Mouse (Mus musculus) bone marrow, adult 2 months (tissue): ENCODE measurements around the gene Cyb561.

Experiments
- CTCF ChIP-seq: fragments of 200-500 bp; IDR thresholded peaks from 2 replicates; pipeline ENCODE4 v1.5.1; 2011; ENCODE audit warnings: low read length, control low read depth; ENCODE audit not compliant: control insufficient read depth, insufficient read depth
- POLR2A ChIP-seq: fragments of 200-500 bp; IDR thresholded peaks from 2 replicates; pipeline ENCODE4 v1.6.1; 2011; ENCODE audit warnings: low read depth, mild to moderate bottlenecking, control low read depth, low read length, borderline replicate concordance; ENCODE audit not compliant: control insufficient read depth

GRCm38 (mm10) chr11:105902956-105903355, 50.2 kb downstream of the Cyb561 start:
- no peak for TF ChIP-seq POLR2A
- TF ChIP-seq CTCF, result no peak
